Mouse (Mus musculus) skeletal muscle tissue, adult 2 months (tissue): ENCODE measurements around the gene Ccdc40.
A peak's percentile ranks its signal among the peaks of the same experiment; 100 is the strongest.
"Not testable (repeated sequence)": the region's sequence is repeated elsewhere in the genome, so short reads cannot be mapped to it uniquely, and the experiment has no call there.

Source experiments
- DNase-seq: peaks from one replicate; pipeline ENCODE4 v3.0.0-alpha.2; 2012; ENCODE audit warnings: low read depth, low spot score

The Ccdc40 gene

GRCm38 (mm10) chr11:119236354-119236753 lies 8.0 kb downstream of the Ccdc40 start:
- DNase-seq, result no peak

DNA sequence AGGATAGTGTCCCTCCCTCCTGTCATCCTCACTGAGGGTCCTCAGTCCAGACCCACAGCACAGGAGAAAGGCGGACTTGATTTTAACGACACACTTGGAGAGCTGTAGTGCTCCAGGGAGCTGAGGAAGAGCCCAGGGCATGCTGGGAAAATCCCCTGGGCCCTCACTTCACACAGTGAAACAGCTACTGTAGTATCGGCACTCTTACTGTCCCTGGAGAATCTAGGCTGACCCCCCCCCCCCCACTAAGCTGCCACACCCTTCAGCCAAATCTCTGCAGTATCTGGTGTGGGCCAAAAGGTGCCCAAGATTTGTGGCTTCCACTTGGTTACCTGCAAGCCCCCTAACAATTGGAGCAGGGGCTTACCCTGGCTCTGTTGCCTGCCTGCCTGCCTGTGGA lies 8.6 kb downstream of the Ccdc40 start:
- no peak for DNase-seq

- no peak for DNase-seq
Measured at GRCm38 (mm10) chr11:119237568-119238304, 9.4 kb downstream of the Ccdc40 start.

GRCm38 (mm10) chr11:119238305-119238721 lies 9.9 kb downstream of the Ccdc40 start:
- DNase-seq, result no peak

DNA sequence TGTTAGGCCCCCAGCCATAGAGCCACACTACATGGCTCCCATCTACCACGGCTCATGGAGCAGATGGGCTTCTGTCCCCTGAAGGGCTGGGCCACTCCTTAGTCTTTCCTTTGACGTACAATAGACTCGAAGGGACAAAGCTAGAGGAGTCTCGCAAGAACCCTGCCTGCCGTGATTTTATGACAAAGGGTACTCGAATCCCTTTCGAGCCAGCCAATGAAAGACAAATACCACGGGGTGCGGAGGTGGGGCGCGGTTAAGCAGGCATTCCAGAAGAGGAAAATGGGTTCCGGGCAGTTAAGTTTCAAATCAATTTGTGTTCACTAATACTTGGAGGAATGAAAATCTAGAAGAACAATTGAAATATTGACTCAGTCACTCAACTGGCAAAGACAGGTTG lies 11.1 kb downstream of the Ccdc40 start:
- DNase-seq, result no peak

- DNase-seq, result not testable (repeated sequence)
Measured at GRCm38 (mm10) chr11:119245543-119245942, 17.2 kb downstream of the Ccdc40 start.

DNA sequence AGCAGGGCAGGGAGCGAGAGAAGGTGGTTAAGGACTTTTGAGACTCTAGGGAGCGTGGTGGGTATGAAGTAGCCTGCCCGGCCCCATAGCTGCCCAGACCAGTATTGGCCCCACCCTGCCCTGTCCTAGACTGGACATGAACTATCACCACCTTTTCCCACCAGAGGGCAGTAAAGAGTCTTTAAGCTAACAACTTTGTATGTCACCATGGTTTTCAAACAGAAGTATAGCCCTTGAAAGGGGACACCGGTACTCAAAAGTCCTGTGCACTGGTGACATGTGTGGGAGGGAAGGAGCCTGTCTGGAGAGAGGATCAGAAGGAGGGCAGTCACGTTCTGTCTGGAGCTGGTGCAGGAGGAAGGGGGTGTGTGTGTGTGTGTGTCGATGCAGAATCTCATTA lies 20.6 kb downstream of the Ccdc40 start:
- DNase-seq, result peak; percentile 50

- no peak for DNase-seq
Measured at GRCm38 (mm10) chr11:119250998-119251397, 22.6 kb downstream of the Ccdc40 start.

DNA sequence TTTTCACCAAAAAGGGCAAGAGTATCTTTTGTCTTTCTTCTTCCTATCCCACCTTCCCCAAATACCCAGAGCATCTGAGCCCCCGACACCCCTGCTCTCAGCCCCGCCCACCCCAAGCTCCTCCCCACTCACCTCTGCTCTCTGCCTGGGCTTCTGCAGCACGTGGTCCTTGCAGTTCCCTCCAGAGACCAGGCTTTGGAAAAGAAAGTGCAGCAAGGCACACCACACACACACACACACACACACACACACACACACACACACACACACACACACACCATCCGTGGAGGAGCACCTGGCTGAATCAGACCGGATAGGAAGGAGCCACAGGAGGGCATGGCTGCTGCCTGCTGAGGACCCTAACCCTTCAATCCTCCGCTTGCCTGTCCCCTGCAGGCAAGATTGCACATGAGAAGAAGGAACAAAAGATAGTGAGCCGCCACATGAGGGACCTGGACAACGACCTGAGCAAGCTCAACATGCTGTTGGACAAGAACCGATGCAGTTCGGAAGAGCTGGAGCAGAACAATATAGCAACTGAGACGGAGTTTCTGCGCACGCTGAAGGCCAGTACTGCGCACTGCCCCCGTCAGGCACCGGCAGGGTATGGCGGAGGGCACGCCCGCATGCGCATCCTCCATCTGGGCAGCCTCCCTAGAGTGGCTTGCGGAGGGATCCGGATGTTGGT lies 24.6 kb downstream of the Ccdc40 start:
- no peak for DNase-seq

DNA sequence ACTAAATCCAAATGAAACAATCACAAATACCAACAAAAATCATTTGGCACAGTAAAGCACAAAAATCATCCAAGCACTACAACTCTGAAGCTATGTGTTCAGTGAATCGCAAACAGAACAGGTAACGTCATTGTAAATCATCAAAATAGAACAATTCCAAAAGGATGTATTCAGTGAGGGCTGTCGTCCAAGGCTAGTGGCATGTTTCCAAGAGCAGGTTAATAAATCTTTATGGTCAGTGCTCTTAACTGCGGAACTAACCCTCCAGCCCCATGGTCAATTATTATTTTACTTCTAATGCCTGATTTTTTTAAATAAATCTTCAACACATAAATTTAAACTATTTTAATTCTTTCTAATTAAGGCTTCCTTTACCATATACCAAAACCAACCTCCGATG lies 28.2 kb downstream of the Ccdc40 start:
- DNase-seq, result not testable (repeated sequence)

- no peak for DNase-seq
Measured at GRCm38 (mm10) chr11:119258216-119258571, 29.8 kb downstream of the Ccdc40 start.

DNA sequence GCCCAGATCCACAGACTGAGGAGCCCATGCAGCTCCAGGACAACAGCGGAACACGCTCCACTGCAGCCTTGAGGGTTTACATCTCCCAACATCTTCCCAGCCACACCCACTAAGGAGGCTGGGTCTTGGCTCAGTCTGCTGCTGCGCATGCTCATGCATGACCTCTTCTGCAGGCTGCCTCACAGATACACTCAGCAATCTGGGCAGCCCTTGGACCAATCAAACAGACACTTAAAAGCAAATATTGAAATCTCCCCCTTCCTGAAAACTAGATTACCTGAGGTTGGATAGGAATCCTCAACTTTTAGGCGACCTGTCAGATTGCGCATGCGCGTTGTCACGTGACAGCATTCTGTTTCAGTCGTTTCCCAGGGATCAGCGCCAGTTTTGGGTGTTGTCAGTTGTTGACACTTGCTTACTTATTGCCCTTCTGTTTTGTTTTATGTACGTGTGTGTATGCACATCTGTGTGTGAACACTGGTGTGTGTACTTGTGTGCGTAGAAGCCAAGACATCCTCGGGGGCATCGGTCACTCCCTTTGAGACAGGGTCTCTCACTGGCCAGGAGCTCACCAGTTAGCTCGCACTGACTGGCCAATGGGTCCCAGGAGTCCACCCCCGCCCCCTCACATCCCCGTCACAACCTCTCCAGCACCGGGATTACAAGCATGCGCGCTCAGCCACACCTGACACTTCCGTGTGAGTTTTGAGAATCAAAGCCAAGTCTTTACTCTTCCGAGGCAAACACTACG lies 30.4 kb downstream of the Ccdc40 start:
- peak; percentile 52 for DNase-seq

DNA sequence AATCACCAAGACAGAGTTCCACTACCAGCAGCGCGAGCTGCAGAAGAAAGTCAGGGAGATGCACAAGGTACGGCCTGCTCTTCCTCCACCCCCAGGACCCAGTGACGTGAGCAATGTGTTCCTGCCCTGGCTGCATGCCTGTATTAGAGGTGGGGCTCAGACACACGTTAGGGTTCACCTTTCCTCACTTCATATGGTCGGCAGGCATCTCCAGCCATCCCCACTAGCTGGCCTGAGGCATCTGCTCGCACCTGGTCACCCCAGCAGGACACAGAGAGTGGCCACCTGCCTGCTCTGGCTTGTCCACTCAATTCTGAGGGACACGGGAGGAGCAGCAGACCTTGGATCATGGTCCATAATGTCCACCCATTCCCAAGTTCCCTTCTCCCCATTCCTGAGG lies 31.6 kb downstream of the Ccdc40 start:
- DNase-seq, result no peak

DNA sequence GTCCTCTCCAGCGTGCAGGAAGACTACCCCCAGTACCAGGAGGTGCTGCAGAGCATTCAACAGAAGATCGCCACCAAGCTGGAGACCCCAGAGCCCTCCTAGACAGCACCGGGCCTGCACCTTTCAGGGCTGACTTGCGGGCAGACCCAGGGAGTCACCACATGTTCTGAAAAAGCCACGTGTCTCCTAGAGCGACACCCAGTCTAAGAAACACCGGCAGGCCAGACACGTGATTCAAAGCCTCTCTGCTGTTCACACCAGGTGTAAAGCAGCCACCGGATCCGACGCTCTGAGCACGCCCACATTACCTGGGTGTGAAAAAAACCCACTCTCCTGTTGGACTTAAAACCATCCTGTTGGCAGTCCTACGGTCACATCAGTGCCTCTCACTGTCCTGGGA lies 36.0 kb downstream of the Ccdc40 start:
- DNase-seq, result no peak

DNA sequence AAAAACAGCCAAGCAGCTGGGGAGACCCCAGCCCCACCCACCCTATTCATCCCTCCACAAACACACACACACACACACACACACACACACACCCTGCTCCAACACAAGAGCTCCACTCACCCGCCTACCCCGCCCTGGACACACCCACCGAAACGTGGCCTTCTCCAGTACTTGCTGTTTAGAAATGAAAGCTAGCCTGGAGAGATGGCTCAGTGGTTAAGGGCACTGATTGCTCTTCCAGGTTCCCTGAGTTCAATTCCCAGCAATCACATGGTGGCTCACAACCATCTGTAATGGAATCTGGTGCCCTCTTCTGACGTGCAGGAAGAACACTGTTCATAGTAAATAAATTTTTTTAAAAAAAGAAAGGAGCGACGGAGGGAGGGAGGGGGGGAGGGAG lies 37.4 kb downstream of the Ccdc40 start:
- DNase-seq, result no peak

DNA sequence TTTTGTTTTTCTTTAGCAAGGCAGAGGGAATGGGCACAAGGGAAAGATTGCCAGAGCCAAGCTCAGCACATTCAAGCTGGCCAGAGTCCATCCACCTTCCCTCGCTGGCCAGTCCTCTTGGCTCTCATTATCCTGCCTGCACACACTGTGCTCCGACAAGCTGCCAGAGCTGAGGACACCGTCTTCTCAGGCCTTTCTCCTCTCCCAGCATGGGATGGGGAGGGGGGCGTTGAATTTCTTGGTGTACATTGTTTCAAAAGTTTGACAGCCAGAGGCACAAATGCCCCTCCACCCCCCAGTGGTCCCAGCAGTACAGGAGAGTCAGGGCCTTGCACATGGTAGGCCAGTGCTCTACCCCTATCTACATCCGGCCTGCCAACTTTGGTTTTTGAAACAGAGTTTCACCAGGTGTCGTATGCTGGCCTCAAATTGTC lies 38.9 kb downstream of the Ccdc40 start:
- DNase-seq, result peak; percentile 68

DNA sequence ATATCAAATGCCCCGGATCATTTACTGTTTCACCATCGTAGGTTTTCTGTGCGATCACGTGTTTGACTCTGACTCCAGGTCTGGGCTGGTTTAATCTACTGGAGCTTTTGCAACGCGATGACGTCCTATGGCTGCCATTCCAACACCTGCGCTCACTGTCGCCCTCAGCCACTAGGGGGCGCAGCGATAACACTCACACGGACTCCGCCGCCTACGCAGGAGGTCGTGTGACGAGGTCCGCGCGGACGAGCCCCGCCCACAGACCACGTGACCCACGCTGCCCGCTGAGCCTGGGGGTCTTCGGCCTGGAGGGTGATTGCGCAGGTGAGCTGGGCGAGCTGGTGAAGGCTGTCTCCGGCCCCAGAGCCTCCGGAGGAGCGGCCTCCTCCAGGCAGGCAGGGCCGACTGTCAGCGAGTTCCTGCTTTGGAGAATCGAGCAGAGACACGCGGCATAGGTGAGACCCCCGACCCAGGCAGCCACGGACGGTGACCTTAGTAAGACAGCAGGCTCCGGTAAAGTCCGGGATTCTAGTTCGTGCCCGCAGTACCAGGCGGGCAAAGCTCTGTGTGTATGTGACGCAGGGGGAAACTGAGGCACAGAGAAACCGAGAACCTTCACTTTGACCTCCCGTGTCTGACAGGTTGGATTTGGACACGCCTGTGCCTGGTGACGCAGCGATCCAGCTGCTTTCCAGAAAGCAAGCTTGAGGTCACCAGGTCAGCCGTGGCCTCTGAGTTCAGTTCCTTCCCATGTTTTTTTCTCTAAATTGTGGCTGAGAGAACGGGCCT lies 39.6 kb downstream of the Ccdc40 start, which contains the start of gene Gaa:
TSS of gene Gaa (plus strand) at position 120 of the 789 bp plus-strand sequence.
- peak; percentile 94 for DNase-seq

- DNase-seq, result no peak
Measured at GRCm38 (mm10) chr11:119268557-119269195, 40.3 kb downstream of the Ccdc40 start.

DNA sequence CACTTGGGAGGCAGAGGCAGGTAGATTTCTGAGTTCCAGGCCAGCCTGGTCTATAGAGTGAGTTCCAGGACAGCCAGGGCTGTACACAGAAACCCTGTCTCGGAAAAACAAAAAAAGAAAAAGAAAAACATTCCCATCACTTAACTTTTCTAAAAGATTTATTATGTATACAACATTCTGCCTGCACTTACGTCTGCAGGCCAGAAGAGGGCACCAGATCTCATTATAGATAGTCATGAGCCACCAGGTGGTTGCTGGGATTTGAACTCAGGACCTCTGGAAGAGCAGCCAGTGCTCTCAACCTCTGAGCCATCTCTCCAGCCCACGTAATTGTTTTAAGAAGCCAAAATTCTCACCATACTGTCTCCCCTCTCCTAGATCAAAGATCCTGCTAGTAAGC lies 44.1 kb downstream of the Ccdc40 start:
- DNase-seq, result not testable (repeated sequence)

- no peak for DNase-seq
Measured at GRCm38 (mm10) chr11:119273186-119273930, 45.0 kb downstream of the Ccdc40 start.
